Mouse (Mus musculus) ovary, postnatal 14 days (tissue): ENCODE measurements around the gene Dbx2.

Experiments
- DNase-seq: peaks from one replicate; pipeline ENCODE4 v3.0.0; 2022; ENCODE audit warnings: low spot score

Gene Dbx2

DNA sequence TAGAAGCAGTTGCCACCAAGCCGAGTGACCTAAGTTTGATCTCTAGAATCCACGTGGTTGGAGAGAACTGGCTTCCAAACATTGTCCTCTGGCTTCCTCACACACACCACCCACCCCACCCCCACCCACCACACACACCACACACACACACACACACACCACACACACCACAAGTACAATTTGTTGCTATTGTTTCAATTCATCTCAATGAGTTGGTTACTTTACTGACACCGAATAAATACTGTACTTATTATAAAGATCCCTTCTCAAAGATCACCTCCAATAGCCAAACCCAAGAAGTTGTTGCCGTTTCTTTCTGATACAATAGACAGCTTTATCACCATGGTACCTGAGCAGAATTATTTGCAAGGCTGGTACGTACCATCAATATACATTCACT, at the start of gene Dbx2:
TSS of gene Dbx2 (minus strand) at position 101 of the 400 bp plus-strand sequence.
- DNase-seq, result no peak

DNA sequence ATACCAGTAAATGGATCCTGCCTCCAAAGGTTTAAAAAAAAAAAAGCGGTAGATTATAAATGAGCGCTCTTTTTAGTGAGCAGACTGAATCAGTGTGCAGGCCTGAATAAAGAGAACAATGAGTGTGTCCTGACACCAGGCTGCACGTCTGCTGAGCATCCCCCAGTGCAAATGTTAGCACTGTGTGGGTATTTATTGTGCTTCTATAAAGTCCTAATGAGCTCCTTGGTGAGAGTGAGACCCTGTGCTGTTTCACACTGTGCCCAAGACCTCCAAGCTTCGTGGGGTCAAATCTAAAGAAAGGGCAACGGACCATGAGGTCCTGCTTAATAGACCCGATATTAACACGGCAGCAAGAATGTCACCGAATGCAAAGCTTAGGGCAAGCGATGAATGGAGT, 46.4 kb upstream of the Dbx2 start:
- DNase-seq, result no peak

DNA sequence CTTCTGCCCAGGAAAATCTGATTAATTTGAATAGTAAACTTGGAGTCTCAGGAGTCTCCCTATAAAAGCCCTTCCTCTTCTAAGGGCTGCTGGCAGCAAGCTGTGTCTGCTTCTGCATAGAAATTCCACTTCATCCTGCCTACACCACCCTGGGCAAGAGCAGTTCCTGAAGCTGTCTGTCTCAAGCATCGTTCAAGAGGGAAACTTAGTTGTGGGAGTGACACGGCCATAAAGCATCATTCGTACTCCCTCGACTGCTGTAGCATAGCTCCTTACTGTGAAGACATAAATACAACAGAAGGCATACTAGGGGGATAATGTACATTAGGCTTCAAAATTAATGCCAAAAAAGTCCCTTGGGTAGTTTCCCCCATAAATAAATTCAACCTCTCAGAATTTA, 45.8 kb upstream of the Dbx2 start:
- no peak for DNase-seq

DNA sequence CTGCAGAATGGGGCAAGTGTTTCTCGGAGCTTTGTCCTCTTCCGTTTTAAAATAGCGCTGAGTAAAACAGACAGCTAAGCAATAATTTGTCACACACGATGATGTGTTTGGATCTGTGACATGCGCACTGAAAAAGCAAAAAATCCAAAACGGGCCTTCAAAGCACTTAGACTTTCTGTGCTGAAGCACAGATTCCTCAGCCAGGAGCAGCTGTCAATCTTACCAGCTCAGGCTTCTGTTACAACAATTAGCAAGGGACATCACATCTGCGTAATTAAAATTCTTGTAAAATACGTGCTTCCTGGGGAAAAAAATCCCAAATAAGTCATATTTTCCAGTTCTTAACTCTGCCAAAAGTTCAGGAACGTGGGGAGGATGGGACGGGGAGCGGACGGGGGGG, 43.6 kb upstream of the Dbx2 start:
- DNase-seq, result no peak

DNA sequence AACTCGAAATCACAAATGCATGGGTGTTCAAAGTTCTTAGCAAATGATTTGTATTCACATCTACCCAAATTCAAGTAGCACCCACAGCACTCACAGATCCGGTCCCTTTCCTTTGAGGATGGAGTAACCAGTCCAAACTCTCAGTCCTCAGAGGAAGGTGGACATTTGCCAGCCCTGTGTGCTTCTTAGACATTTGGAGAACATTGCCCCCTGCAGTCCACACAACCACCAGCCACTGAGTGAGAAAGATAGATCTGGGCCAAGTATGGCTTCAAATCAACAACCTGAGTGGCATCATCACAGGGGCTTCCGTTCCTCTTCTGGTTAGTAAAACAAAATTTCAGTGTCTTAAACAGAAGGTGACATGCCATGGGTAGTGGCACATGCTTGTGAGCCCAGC, 38.0 kb upstream of the Dbx2 start:
- no peak for DNase-seq

DNA sequence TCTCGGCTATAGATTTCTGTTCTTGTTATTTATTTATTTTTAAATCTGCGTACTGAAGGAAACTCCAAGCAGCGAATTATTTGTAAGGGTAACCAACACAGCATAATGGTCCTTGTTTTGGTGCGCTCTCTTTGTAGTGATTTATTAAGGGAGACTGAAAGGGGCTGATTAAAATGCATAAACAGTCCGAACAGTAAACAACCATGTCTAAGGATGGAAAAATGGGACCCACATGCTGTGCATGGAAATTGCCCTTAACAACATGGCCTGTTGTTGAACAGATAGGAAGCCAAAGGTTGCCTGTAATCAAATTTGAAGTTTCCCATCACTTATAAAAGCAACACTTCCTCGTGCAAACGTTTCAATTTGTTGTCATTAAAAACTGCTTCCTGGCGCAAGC, 35.8 kb upstream of the Dbx2 start:
- DNase-seq, result no peak

DNA sequence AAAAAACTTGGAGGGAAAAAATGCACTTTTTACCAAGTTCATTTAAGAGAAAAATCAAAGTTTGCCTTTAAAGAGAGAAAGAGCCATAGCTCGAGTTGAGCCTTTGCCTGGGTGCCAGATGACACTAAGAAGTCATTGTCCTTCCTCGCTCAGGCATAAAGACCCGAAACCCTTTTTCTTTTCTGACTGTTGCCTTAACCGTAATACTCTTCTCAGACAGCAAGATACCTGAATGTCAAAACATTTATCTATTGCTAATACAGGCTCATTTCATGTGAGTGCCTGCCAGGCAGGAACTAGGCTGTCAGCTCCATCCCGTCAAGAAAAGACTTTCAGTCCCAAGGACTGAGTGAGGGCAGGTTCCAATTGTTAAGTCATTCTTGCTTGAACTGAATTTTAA, 35.4 kb upstream of the Dbx2 start:
- no peak for DNase-seq

DNA sequence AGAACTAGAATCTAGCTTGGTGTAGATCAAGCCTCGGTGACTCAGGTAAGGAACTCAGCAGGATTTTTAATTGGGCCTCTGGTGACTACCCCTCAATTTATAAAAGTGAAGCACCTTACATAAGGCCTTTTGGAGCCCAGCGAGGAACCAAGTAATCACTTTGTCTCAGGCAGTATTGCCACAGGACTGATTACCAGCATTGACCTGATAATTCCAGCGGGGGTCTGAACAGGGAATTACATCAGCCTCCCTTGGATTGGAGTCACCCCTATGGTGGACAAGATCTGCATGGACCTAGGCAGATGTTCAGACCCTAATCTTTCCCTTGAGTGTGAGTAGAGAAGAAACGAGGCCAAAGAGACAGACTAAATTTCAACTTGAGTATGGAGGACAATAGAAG, 26.9 kb upstream of the Dbx2 start:
- no peak for DNase-seq

DNA sequence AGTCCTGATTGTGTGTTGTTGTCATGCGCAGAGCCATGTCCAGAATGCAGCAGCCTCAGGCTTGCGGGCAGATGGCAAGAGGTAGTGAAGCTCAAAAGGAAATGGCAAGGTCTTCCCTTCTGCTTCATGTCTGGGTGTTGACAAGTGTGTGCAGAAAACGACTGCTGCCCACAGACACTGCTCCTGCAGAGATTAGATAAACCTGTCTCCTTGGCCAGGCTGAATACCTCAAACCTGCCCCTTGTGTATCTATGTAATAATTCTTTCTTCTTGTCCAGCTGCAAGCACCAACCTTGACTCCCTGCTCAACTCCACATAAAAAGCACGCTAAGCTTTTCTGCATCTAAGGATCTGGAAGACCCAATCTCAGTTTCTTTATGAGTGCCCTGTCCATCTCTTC, 19.9 kb upstream of the Dbx2 start:
- DNase-seq, result no peak

DNA sequence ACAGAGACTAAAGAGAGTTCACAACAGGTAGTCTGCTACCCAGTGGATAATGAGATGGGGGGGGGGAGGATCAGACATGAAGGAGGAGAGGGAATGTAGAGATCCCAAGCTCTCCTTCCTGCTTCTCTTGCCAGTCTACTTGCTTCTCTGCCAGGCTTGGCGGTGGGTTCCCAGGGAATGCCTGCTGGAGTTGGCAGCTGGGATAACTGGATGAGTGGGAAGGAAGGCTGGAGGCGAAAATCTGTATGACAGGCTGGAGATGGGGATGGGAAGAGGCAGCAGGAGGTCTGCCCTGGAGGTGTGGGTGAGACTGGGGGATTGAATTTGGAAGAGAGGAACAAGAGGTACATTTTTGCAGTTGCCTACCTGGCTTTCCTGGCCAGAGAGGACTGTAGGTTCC, 19.4 kb upstream of the Dbx2 start:
- DNase-seq, result no peak

DNA sequence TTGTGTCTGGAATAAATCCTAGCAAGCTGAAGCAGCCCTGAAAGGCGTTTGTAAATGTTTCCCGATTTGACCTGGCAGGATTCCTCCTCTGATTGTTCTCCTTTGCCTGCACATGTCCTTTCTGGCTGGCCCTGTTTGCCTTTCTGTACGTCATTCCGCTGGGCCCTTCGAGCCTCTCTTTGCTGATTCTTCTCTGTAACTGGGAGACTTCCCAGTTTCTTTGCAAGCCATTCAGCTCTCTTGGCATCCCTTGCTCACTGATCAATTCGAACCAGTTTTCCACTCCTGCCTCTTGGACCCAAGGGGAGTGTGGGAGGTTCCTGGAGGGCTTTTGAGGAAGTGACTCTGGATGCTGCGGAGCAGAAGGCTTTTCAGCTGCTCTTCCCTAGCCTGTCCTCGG, 11.4 kb upstream of the Dbx2 start:
- no peak for DNase-seq

DNA sequence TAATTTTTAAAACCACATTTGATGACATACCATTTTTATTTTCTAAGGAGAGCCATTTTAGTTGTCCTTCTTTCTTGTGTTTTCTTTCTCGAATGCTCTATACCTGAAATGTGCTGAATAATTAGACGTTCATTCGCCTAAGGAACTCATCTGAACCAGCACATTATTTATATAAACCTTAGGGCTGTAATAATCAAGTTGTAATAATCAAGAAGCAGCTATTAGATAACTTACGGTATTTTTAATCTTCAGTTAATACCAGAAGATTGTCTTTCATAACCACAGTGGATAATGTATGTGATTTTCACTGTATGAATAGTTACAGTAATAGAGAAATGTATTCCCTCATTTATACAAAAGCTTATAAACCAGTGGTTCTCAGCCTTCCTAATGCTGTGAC, 9.2 kb upstream of the Dbx2 start:
- DNase-seq, result no peak

DNA sequence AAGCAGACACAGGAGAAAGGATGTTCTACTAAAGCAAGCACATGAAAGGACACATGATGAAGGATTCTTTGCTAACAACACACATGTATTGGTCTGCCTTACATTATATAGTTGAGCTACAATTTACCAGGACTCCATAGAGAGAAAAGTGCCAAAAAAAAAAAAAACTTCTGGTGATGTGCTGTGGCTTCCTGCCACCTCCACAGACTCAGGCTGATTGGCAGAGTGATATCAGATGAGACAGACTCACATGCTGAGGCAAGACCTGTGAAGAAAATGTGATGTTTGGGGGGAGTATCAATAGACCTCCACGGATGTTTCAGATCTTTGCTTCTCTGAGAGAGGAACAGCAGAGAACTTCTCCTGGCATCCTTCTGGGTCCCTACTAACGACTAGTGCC, 6.0 kb upstream of the Dbx2 start:
- DNase-seq, result no peak

DNA sequence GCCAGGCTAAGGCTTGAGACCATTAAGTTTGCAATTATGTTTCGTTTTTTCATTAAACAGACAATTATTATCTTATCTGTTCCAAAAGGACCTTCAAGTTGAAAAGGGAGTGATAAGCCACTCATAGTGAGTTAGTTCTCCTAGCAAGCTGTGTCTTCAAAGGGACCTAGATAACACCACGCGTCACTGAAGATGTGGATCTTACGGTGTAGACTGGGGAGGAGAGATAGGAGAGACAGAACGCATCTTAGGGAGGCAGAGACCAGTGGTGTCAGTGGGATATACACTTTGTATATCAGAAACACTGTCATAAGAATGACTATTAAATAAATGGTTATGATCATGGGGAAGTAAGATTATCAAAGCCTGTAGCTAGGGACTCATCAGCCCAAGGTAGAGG, 4.6 kb upstream of the Dbx2 start:
- no peak for DNase-seq

DNA sequence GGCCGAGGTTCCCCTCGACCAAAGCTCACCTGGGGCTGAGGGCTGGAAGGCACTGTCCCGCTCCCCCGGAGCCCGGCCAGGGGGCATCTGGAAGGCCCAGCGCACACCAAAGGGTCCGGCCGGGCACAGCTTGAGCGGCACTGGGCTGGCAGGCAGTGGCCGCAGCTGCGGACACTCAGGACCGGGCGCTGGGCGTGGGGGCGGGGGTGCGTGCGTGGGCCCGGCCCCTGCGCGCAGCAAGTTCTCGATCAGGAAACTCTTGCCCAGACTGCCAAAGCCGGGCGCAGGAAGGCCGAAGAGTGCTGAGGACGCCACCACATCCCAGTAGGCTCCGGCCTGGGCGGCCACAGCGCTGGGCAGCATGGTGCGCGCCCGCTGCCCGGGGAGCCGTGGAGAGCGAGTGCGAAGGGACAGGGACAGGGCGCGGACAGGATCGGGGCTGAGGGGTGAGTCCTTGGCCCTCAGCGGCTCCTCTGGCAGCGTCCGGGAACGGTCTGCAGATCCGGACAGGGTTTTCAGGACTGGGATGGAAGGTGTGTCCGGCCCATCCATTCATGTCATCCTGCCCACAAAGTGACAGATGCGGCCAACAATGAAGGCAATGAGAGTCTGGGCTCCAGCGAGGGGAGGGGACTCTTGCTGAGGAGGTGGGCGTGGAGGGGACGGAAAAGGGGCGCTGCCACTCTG, 1.4 kb downstream of the Dbx2 start:
- no peak for DNase-seq

DNA sequence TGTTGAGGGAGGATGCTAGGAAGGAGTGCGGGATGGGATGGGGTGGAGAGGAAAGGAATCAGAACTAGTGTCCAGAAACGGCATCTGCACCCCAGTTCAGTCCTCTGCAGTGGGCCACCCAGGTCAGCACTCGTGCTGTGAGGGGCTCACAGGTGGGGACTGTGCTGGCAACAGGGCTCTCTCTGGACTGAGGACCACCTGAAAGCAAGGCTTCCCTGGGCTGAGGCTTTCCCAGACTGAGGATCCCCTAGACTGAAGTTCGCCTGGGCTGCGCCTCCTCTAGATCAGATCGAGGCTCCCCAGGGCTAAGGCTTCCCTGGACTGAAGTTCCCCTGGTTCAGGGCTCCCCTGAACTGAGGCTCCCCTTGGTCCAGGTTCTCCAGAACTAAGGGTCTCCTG, 1.9 kb downstream of the Dbx2 start:
- no peak for DNase-seq

DNA sequence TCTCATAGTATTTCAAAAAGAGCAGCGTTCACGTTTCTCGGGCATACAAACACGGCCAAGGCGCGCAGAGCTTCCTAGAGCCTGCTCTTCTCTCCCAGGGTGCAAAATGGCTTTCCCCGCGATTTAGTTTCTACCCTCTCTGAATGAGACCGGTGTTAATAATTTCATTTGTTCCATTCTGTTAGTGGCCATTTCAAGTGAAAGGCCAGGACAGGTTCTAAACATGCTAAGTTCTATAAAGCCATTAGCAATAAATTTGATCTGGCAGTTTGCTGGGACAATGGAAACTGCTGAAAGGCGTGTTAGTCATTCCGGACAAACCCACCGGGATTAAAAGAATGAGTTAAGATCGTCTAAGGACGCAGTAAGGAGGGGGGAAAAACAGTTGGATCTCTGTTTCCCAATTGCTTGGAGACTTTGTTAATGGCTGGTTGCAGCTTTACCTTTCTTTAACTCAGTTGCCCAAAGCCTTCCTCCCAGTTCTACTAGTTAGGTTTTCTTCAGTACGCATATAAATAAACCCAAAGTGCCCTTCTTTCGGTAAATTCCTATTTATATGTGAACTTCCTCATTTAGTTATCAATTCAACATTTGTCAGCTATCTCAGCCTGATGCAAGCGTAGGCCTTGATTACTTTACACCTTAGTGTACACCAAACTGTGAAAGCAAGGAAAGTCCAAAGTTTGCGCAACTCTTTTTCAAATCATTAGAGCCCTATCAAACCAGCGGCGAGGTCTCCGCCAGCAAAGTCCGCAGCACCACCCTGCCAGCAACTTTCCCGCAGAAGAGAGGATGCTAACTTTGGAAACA, 2.7 kb downstream of the Dbx2 start:
- DNase-seq, result no peak

DNA sequence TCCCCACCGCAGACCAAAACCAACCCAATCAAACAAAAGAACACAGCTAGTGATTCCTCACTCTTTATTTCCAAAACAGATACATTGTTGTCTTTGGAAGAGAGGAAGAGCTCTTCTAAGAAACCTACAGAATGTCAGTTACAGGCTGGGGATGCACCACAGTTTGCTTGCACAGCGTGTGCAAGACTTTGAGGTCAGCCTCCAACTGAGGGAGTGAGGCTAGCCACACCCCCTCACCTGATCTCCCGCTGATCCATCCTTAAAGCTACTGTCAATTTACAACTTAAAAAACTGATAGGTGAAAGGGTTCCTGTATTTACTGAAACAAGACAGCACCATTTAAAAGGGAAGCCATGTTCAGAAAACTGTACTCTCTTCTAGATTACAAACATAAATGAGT, 3.9 kb downstream of the Dbx2 start:
- DNase-seq, result no peak

DNA sequence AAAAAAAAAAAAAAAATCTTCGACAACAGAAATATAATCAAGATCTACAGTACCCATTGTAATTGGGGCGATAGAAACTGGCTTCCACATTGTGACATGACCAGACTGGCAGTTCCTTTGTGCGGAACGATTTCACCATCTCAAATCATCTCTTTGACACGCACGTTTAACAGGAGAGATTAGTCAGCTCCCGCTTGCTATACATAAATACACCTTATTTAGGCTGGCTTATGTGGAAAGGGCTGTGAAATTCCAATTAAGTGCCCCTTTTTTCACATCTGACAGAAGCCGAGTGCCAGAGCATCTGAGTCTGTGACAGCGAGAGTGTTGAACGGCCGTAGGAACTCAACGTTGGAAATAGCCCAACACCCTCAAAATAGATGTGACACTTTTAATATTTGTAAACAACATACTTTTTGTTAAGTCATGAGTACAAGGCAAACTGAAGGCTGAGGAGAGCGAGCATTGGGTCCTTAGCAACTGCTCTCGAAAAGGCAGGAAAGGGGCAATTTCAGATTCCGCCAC, 12.2 kb downstream of the Dbx2 start:
- DNase-seq, result no peak

DNA sequence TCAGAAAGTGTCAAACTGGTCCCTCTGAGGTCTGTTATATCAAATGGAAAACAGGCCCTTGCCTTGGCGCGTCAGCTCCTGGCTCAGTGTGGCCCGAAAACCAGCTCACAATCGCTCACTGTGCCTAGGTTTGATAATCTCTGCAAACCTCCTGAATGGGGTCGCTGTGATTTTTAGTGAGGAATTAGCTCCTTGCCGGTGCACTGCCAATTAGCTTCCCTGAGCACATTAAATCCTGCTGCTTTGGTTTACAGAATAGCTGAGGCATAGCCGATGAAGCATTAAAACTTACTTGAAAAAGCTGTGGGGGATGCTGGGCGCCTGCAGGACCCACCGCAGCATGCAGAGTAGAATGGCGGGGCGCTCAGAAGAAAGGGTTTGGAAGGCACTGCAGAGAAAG, 15.4 kb downstream of the Dbx2 start:
- no peak for DNase-seq

DNA sequence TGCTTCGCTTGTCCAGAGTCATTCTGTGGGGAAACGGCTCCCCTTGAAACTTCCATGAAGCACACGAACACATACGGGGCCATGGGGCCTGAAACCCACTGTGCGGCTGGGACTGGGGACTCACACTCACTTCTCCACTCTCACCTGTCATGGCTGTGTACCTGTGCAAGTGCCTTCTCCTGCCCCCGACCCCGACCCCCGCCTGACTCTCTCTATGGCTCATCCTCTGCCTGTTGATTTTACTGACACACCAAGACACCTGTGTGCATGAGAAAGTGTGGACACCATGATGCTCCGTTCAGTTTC, 16.0 kb downstream of the Dbx2 start:
- no peak for DNase-seq

DNA sequence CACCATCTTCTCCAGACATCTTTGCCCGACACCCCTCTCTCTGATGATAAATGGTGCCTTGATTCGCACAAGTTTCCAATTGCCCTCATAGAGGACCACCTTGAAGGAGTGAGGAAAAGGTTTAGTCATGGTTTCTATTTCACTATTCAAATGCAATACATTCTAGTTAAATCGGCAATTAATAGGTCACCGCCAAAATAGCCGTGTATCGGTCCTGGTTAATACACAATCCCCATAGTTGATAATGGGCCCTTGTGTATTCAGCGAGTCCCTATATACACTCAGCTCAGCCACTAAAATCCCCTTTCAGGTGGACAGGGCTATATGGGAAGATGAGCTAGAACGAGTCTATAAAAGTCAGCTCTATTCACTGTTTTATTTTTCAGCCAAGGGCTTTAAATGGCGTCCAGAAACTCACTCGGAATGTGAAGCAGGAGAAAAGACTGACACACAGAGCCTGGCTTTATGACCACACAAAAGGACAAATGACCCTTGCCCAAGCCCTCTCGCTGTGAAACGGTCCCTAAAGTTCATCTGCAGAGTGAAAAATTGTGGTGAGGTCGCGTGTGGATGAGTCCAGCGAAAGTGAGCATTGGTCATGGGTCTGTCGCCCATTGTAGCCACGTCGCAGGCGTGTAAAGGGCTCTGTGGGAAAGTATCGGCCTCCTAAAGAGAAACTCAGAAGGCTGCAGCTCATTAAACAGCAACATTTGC, 16.5 kb downstream of the Dbx2 start:
- DNase-seq, result no peak

DNA sequence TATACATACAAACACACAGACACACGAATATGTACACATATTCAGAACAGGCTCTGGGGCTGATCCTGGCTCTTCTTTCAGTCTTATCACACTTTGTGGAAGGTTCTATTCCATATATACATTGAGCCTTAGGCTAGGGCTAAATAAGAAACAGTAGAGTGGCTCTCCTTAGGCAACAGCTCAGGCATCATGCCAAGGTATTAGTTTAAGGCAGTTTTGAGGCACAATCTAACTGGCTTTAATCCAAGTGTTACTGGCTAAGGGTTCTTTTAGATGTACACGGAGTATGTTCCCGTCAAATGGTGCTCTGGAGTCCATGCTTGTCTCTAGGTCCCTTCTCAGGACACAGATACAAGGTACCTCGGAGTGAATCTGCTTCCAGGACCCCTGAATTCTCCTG, 31.4 kb downstream of the Dbx2 start:
- no peak for DNase-seq
